Mouse (Mus musculus): ENCODE results near the gene Tex26. TPM values are rescaled to one million over a fixed set of nuclear protein-coding genes. Genes with fewer than 3 reads are reported as not detected.

Tex26 gene
- total and polyA plus RNA-seq, 3 experiments, result not detected

DNA sequence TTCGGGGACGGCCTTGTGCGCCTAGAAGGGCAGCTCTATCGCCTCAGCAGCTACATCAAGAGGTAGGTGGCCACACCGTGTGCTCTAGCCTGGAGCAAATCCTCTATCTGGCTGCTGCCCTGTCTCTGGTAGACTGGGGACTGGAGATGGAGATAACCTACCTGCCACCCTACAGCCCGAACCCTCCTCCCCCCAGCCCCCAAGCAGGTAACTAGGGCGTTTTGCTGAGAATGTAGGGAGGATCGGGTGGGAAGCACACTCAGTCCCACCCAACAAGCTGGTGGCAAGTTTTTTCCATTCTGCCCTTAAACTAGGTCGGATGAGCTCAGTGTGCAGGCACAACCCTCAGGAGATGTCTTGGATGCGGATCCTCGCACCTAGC lies 27.3 kb upstream of the Tex26 start:
- TF ChIP-seq EP300 (IDR thresholded peaks at IDR 0.05; ENCODE audit: low read length) (no peak), ZC3H11A (IDR thresholded peaks at IDR 0.05; ENCODE audit: low read depth, low read length) (no peak), NRF1 (IDR thresholded peaks at IDR 0.05; ENCODE audit: low read depth, low read length) (no peak), CHD2 (IDR thresholded peaks at IDR 0.05; ENCODE audit: low read length) (no peak), HCFC1 (IDR thresholded peaks at IDR 0.05; ENCODE audit: low read depth, low read length) (no peak), MEF2A (IDR thresholded peaks at IDR 0.05; ENCODE audit: borderline replicate concordance, low read depth, low read length) (no peak), RAD21 (IDR thresholded peaks at IDR 0.05; ENCODE audit: low read depth, low read length) (no peak), TCF12 (IDR thresholded peaks at IDR 0.05; ENCODE audit: low read depth, low read length) (no peak), TBP (conservative IDR thresholded peaks at IDR 0.05; ENCODE audit: low read depth, low read length) (no peak), CHD1 (IDR thresholded peaks at IDR 0.05; ENCODE audit: low read depth, low read length) (no peak), MAX (IDR thresholded peaks at IDR 0.05; ENCODE audit: low read length) (no peak), PAX5 (IDR thresholded peaks at IDR 0.05; ENCODE audit: low read length) (no peak), BHLHE40 (IDR thresholded peaks at IDR 0.05; ENCODE audit: low read depth, low read length) (no peak), KAT2A (IDR thresholded peaks at IDR 0.05; ENCODE audit: insufficient replicate concordance, low read length) (no peak), MAFK (IDR thresholded peaks at IDR 0.05; ENCODE audit: insufficient replicate concordance, low read length) (no peak), POLR2A (IDR thresholded peaks at IDR 0.05; ENCODE audit: low read depth, low read length) (no peak), GABPA (IDR thresholded peaks at IDR 0.05; ENCODE audit: insufficient replicate concordance, low read depth, low read length) (no peak), SIN3A (IDR thresholded peaks at IDR 0.05; ENCODE audit: low read length) (no peak), NELFE (IDR thresholded peaks at IDR 0.05; ENCODE audit: low read depth, low read length) (no peak), UBTF (IDR thresholded peaks at IDR 0.05; ENCODE audit: low read depth, low read length) (no peak)
- Histone ChIP-seq H3K9ac (ENCODE audit: insufficient read depth, low read depth) (no peak overlapping the region), H3K27me3 (replicated peaks) (peaks cover 9% of the 10 kb centered on the region), H3K4me2 (ENCODE audit: insufficient read depth, low read depth, poor library complexity, severe bottlenecking) (no peak overlapping the region), H3K4me3 (replicated peaks in 1 of 3; ENCODE audit: low read depth in 2 of 3, low read length in 2 of 3, poor library complexity in 1 of 3) (no peak overlapping the region), H3K79me2 (replicated peaks; ENCODE audit: control insufficient read depth, extremely low read depth, insufficient read depth, poor library complexity, severe bottlenecking) (no peaks in the 10 kb centered on the region; the same call in 1 of the 2 replicates), H3K36me3 (replicated peaks in 1 of 2; ENCODE audit: control insufficient read depth in 1 of 2, insufficient read depth in 1 of 2, low read length in 1 of 2) (no peaks in the 10 kb centered on the region), H3K27ac (ENCODE audit: insufficient read depth, low read depth) (no peak overlapping the region), H3K9me3 (replicated peaks; ENCODE audit: low read length) (peaks cover 5% of the 10 kb centered on the region), H3K4me1 (ENCODE audit: control insufficient read depth in 1 of 2, insufficient read depth in 2 of 2) (0 out of 4 replicates have a peak, but pooled peaks cover 0 to 2% of the 10 kb centered on the region in 2 experiments)
- no peak for DNase-seq (ENCODE audit: extremely low read depth)
- in situ Hi-C loops (cut with MboI; ENCODE audit: low pct_ligation_motif_present, low pct_unique_long_range_greater_than_20kb, low sequenced_read_pairs) (no loop called here), dilution Hi-C loops (cut with MboI; ENCODE audit: extremely low pct_ligation_motif_present, extremely low pct_unique_long_range_greater_than_20kb, low sequenced_read_pairs) (no loop called here)

GRCm38 (mm10) chr5:149412671-149413070 lies 26.8 kb upstream of the Tex26 start:
- no peak overlapping the region for H3K4me3 ChIP-seq (replicated peaks in 1 of 3; ENCODE audit: low read depth in 2 of 3, low read length in 2 of 3, poor library complexity in 1 of 3)
- in situ Hi-C loops (cut with MboI; ENCODE audit: low pct_ligation_motif_present, low pct_unique_long_range_greater_than_20kb, low sequenced_read_pairs) (no loop called here), dilution Hi-C loops (cut with MboI; ENCODE audit: extremely low pct_ligation_motif_present, extremely low pct_unique_long_range_greater_than_20kb, low sequenced_read_pairs) (no loop called here)
- H3K4me2 ChIP-seq (ENCODE audit: insufficient read depth, low read depth, poor library complexity, severe bottlenecking), result no peak overlapping the region
- H3K36me3 ChIP-seq (replicated peaks in 1 of 2; ENCODE audit: control insufficient read depth in 1 of 2, insufficient read depth in 1 of 2, low read length in 1 of 2), result no peaks in the 10 kb centered on the region
- 0 out of 4 replicates have a peak, but pooled peaks cover 0 to 2% of the 10 kb centered on the region in 2 experiments for H3K4me1 ChIP-seq (ENCODE audit: control insufficient read depth in 1 of 2, insufficient read depth in 2 of 2)
- H3K27me3 ChIP-seq (replicated peaks), result peaks cover 9% of the 10 kb centered on the region
- TF ChIP-seq NELFE (IDR thresholded peaks at IDR 0.05; ENCODE audit: low read depth, low read length), result no peak
- TF ChIP-seq ELF1 (IDR thresholded peaks at IDR 0.05; ENCODE audit: low read depth, low read length), result no peak
- no peak for TF ChIP-seq MAX (IDR thresholded peaks at IDR 0.05; ENCODE audit: low read length)
- TF ChIP-seq POLR2AphosphoS2 (IDR thresholded peaks at IDR 0.05; ENCODE audit: low read depth, low read length), result no peak
- TF ChIP-seq MAFK (IDR thresholded peaks at IDR 0.05; ENCODE audit: insufficient replicate concordance, low read length), result no peak
- no peak for TF ChIP-seq MEF2A (IDR thresholded peaks at IDR 0.05; ENCODE audit: borderline replicate concordance, low read depth, low read length)
- TF ChIP-seq JUND (conservative IDR thresholded peaks at IDR 0.05; ENCODE audit: low read depth, low read length), result no peak
- TF ChIP-seq KAT2A (IDR thresholded peaks at IDR 0.05; ENCODE audit: insufficient replicate concordance, low read length), result no peak
- H3K9me3 ChIP-seq (replicated peaks; ENCODE audit: low read length), result peaks cover 4% of the 10 kb centered on the region
- DNase-seq (ENCODE audit: extremely low read depth), result no peak
- no peaks in the 10 kb centered on the region; the same call in 1 of the 2 replicates for H3K79me2 ChIP-seq (replicated peaks; ENCODE audit: control insufficient read depth, extremely low read depth, insufficient read depth, poor library complexity, severe bottlenecking)
- H3K9ac ChIP-seq (ENCODE audit: insufficient read depth, low read depth), result no peak overlapping the region
- no peak overlapping the region for H3K27ac ChIP-seq (ENCODE audit: insufficient read depth, low read depth)
